Mouse (Mus musculus) ovary, postnatal 36 days (tissue): ENCODE measurements at regions not wholly inside any gene's neighbourhood (a gene's known extent, or its start where the extent isn't known, plus 50 kb on each side); places are given as distances from the start of the nearest gene placed in this dataset.
"Not testable (repeated sequence)": the region's sequence is repeated elsewhere in the genome, so short reads cannot be mapped to it uniquely, and the experiment has no call there.

ENCODE experiments used
- DNase-seq: peaks from one replicate; pipeline ENCODE4 v3.0.0; 2022; ENCODE audit warnings: low spot score, mixed read lengths

GRCm38 (mm10) chr17:14144082-14144481 lies 60.0 kb downstream of the Dact2 start:
- DNase-seq = no peak

GRCm38 (mm10) chr17:14141669-14142068 lies 62.4 kb downstream of the Dact2 start:
- no peak for DNase-seq

- no peak for DNase-seq
Measured at GRCm38 (mm10) chr17:14140266-14140665, 63.8 kb downstream of the Dact2 start.

DNA sequence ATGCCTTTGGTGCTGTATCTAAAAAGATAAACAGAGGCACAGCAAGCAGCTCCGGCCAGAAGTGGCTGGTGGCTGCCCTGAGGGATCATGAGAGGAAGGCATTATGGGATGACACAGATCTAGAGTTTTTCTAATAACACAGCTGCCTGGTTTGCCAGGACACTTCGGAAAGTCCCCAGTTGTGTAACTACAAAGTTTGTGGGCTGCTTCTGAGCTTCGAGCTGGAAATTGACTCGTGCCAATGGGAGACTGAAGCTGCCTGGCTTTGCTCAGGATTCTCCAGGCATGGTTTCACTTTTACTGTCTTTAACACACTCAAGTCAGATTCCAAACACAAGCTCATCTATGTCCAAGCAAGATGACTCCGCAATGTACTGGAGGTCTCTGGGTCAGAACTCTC lies 65.2 kb downstream of the Dact2 start:
- DNase-seq = no peak

DNA sequence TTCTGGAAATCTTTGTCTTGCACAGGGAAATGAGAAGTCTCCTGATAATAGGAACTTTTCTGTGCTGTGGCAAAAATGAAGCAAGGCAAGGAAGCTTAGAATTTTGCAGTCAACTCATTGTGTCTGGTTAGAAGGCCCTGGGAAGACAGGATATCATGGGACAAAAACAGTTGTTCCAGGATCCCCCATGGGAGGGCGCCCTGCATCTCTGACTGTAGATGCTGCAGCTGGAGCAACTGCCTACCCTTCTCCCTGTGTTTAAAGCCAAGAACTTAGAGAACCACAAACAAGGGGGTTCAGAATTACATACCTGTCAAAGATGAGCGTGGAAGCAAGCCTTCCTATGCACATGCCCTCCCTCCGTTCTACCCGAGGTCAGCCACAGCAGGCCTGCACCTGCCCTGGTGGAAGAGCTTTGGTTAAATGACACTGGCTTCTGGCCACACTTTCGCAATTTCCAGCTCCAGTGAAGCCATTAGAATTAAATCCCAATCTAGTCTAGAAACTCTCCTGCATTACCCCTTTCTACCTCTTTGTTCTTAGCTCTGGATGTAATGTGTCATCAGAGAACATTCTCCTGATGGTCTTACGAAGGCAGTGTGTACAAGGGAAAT lies 67.3 kb downstream of the Dact2 start:
- DNase-seq = peak; percentile 69

DNA sequence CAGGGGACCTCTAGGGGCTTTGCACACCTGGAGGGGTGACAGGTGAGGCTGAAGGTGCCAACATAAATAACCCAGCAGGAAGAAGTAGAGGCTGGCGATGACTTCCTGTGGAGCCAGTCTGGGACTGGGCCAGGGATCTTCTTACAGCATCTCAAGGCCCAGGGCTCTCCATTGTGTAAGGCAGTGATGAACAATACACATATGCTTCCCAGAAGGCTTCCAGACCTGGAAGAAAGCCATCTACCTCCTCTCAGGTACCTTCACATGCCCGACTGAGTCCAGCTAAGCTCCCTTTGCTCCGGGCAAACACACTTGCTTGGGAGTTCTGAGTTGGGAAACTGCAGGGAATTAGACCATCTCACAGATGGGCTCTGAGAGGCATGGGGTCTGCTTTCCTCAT lies 69.5 kb downstream of the Dact2 start:
- DNase-seq = no peak

- DNase-seq = no peak
Measured at GRCm38 (mm10) chr17:14133986-14134385, 70.1 kb downstream of the Dact2 start.

GRCm38 (mm10) chr17:14127031-14127430 lies 67.7 kb upstream of the Gm7358 start:
- DNase-seq = not testable (repeated sequence)

DNA sequence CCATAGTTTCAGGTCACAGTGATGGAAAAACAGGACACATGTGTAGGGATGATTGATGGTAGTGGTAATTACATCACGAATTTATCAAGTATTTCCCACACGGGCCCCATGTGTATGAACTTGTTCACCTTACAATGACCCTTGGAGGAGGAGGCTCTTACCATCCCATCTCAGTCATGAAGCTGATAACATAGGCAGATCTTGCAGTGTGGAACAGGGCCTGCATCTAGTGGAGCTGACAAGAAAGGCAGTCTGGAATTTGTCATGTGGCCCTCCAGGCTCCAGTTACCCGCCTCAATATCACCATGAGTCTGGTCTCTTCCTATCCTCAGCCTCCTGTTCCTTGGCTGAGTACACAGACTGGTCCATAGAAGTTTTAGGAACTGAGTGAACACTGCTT lies 59.5 kb upstream of the Gm7358 start:
- DNase-seq = no peak

GRCm38 (mm10) chr17:14116223-14116622 lies 56.9 kb upstream of the Gm7358 start:
- DNase-seq = no peak

GRCm38 (mm10) chr17:14114856-14115255 lies 55.5 kb upstream of the Gm7358 start:
- DNase-seq = no peak

DNA sequence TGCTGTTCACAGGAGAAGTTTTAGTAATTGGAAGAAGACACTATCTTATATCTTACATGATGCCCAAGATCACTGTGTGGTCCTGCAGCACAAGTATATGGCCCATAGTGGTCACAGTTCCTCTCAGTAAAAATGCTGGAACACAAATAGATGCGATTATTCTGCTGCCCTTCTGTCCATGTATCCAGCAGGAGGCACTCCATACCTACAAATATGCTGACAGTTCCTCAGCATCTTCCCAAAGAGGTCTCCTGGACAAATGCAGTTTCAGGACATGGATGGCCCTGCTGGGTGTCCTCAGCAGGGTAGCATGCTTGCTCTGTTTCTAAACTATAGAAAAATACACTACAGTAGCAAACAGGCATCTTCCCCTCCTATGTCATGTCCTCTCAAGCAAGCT lies 52.4 kb upstream of the Gm7358 start:
- not testable (repeated sequence) for DNase-seq
